Mouse (Mus musculus) adipose tissue, adult 10 weeks (tissue): ENCODE data around the gene Sdr39u1. TPM values are rescaled to one million over a fixed set of nuclear protein-coding genes. Genes with fewer than 3 reads are reported as not detected.

Experiments
- polyA plus RNA-seq: library from polyadenylated mRNA; stranded (reverse); fragments of 350-450 nt; fragmentation: Illumina TruSeq; extraction: RNeasy Lipid Tissue Mini Kit (QIAGEN cat#74804); gene quantifications from one replicate; pipeline ENCODE4 v1.2.3, GENCODE M21; 2014; ENCODE audit warnings: low read depth, low replicate concordance

The Sdr39u1 gene
- 52.9 TPM for polyA plus RNA-seq

GRCm38 (mm10) chr14:55899701-55900413 is at the start of gene Sdr39u1:
Sdr39u1 (minus strand) TSS chr14:55900293.

GRCm38 (mm10) chr14:55944575-55944974 is 44.5 kb upstream of the Sdr39u1 start, which contains the start of gene Cma1:
Cma1 (minus strand) TSS chr14:55944675.

GRCm38 (mm10) chr14:55884713-55885113 is 15.4 kb downstream of the Sdr39u1 start, which contains the start of gene Khnyn:
Khnyn (plus strand) TSS chr14:55884947.

GRCm38 (mm10) chr14:55884166-55884565 is 15.9 kb downstream of the Sdr39u1 start, which contains the start of gene Cbln3:
Cbln3 (minus strand) TSS chr14:55884392.

GRCm38 (mm10) chr14:55853621-55854285 is 46.3 kb downstream of the Sdr39u1 start, which contains the start of gene Nynrin:
Nynrin (plus strand) TSS chr14:55854010.

Other genes with a start within 250 kb of the Sdr39u1 start
- gene Mdp1, start 239.8 kb downstream of the Sdr39u1 start, polyA plus RNA-seq: 46.3 TPM
- gene Gmpr2, start 228.4 kb downstream of the Sdr39u1 start, polyA plus RNA-seq: 25.4 TPM
- 186 TPM for gene Nedd8, start 228.2 kb downstream of the Sdr39u1 start, polyA plus RNA-seq
- 14.4 TPM for gene Tinf2, start 218.5 kb downstream of the Sdr39u1 start, polyA plus RNA-seq
- gene Tgm1, start 186.4 kb downstream of the Sdr39u1 start, polyA plus RNA-seq: 2.5 TPM
- gene Rabggta, start 178.0 kb downstream of the Sdr39u1 start, polyA plus RNA-seq: 28.8 TPM
- gene Dhrs1, start 154.6 kb downstream of the Sdr39u1 start, polyA plus RNA-seq: 77.8 TPM
- gene Nop9, start 154.6 kb downstream of the Sdr39u1 start, polyA plus RNA-seq: 15.5 TPM
- 5.3 TPM for gene Cideb, start 141.8 kb downstream of the Sdr39u1 start, polyA plus RNA-seq
- gene Ltb4r2, start 138.9 kb downstream of the Sdr39u1 start, polyA plus RNA-seq: 0.77 TPM
- gene Ltb4r1, start 134.3 kb downstream of the Sdr39u1 start, polyA plus RNA-seq: 2.9 TPM
- gene Adcy4, start 116.2 kb downstream of the Sdr39u1 start, polyA plus RNA-seq: 9.6 TPM
- 3.7 TPM for gene Ripk3, start 111.4 kb downstream of the Sdr39u1 start, polyA plus RNA-seq
- gene Nfatc4, start 77.1 kb downstream of the Sdr39u1 start, polyA plus RNA-seq: 8.8 TPM
- 4.7 TPM for gene Nynrin, start 46.3 kb downstream of the Sdr39u1 start, polyA plus RNA-seq
- 0.21 TPM for gene Cbln3, start 15.9 kb downstream of the Sdr39u1 start, polyA plus RNA-seq
- gene Khnyn, start 15.3 kb downstream of the Sdr39u1 start, polyA plus RNA-seq: 19.3 TPM
- gene Cma1, start 44.4 kb upstream of the Sdr39u1 start, polyA plus RNA-seq: 7.3 TPM
- gene Cma2, start 50.7 kb upstream of the Sdr39u1 start, polyA plus RNA-seq: not detected
- gene Mcpt1, start 117.7 kb upstream of the Sdr39u1 start, polyA plus RNA-seq: not detected
- gene Mcpt9, start 130.2 kb upstream of the Sdr39u1 start, polyA plus RNA-seq: not detected
- gene Mcpt2, start 141.7 kb upstream of the Sdr39u1 start, polyA plus RNA-seq: not detected
- gene Mcpt4, start 162.0 kb upstream of the Sdr39u1 start, polyA plus RNA-seq: 7.4 TPM
- gene Mcpt8, start 185.0 kb upstream of the Sdr39u1 start, polyA plus RNA-seq: not detected
- not detected for gene Ctsg, start 202.3 kb upstream of the Sdr39u1 start, polyA plus RNA-seq
- gene Gzme, start 220.3 kb upstream of the Sdr39u1 start, polyA plus RNA-seq: not detected
- not detected for gene Gzmd, start 232.3 kb upstream of the Sdr39u1 start, polyA plus RNA-seq